Mouse (Mus musculus) forebrain, embryonic 14.5 days (tissue): ENCODE data around the gene Lgals4. TPM values are rescaled to one million over a fixed set of nuclear protein-coding genes. Genes with fewer than 3 reads are reported as not detected.
A peak's percentile ranks its signal among the peaks of the same experiment; 100 is the strongest.

ENCODE experiments used
- ATAC-seq: fragments of 200-750 bp; cut with Nextera tagmentation; 2 replicates; pipeline ENCODE4 v1.8.0; 2017; ENCODE audit warnings: mild to moderate bottlenecking, moderate library complexity
- DNase-seq: peaks from one replicate; pipeline ENCODE4 v3.0.0-alpha.2; 2015; ENCODE audit warnings: low spot score
- H3K27ac ChIP-seq: fragments of 300-500 bp; sonication (generic); 2 replicates; pipeline ENCODE4 v1.5.1; 2014; ENCODE audit warnings: low read depth, mild to moderate bottlenecking, control low read depth, low read length, moderate library complexity
- H3K27me3 ChIP-seq: fragments of 300-500 bp; sonication (generic); replicated peaks from 2 replicates; pipeline ENCODE4 v1.6.1; 2014; ENCODE audit warnings: low read length, control low read depth, mixed read lengths; ENCODE audit not compliant: control insufficient read depth, insufficient read depth
- H3K36me3 ChIP-seq: fragments of 300-500 bp; sonication (generic); 2 replicates; pipeline ENCODE4 v1.6.1; 2014; ENCODE audit warnings: low read length, control low read depth; ENCODE audit not compliant: control insufficient read depth, insufficient read depth
- H3K4me1 ChIP-seq: fragments of 300-500 bp; sonication (generic); 2 replicates; pipeline ENCODE4 v1.6.1; 2014; ENCODE audit warnings: antibody characterized with exemption, low read length, control low read depth; ENCODE audit not compliant: control insufficient read depth, insufficient read depth
- H3K4me2 ChIP-seq: fragments of 300-500 bp; sonication (generic); 2 replicates; pipeline ENCODE4 v1.6.1; 2014; ENCODE audit warnings: mild to moderate bottlenecking, control low read depth, low read length
- H3K4me3 ChIP-seq: fragments of 300-500 bp; sonication (generic); 2 replicates; pipeline ENCODE4 v1.5.1; 2014; ENCODE audit warnings: low read depth, low read length, control low read depth
- H3K9ac ChIP-seq: fragments of 300-500 bp; sonication (generic); 2 replicates; pipeline ENCODE4 v1.6.1; 2014; ENCODE audit warnings: mild to moderate bottlenecking, low read length, control low read depth, moderate library complexity
- H3K9me3 ChIP-seq: fragments of 300-500 bp; sonication (generic); replicated peaks from 2 replicates; pipeline ENCODE4 v1.6.1; 2016; ENCODE audit warnings: low read length, control low read depth, mixed read lengths; ENCODE audit not compliant: control insufficient read depth
- WGBS: fragments of 180-500 bp; shearing (Covaris S2); extraction: QIAGEN DNeasy Blood & Tissue Kit; methylation state at CpG from one replicate; pipeline ENCODE4 v1.1.7; 2014; 5-methylcytosine and 5-hydroxymethylcytosine counted together
- polyA plus RNA-seq: library from polyadenylated mRNA; unstranded; fragments of >200 nt; fragmentation: Nextera tagmentation; extraction: Ambion mirVana; gene quantifications from 2 replicates; pipeline ENCODE4 v1.2.1, GENCODE M21; 2014

Gene Lgals4
- polyA plus RNA-seq, 1 experiment from 2014 or later = 1.7 TPM

DNA sequence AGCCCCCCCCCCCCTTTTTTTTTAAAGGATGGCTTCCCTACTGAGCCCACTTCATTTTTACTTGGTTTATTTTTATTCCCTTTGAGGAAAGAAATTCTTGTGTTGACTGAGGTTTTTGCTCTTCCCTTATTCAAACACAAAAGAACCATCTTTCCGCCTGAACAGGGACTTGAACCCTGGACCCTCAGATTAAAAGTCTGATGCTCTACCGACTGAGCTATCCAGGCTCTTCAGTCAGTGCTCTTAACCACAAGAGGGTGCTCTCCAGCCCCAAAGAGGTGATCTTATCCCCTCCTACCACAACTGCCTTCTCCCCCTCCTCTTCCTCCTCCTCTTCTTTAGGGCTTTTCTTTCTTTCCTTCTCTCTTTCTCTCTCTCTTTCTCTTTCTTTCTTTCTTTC, 39.8 kb upstream of the Lgals4 start:
- H3K9ac ChIP-seq = no peak overlapping the region
- no peaks in the 10 kb centered on the region for H3K27me3 ChIP-seq
- no peak overlapping the region for H3K4me2 ChIP-seq
- no peak overlapping the region for H3K4me3 ChIP-seq
- 0 out of 2 replicates have a peak, but pooled peaks cover 4% of the 10 kb centered on the region for H3K4me1 ChIP-seq
- H3K27ac ChIP-seq = no peak overlapping the region
- WGBS = 33% methylated on average over 2 of the region's 2 CpGs
- H3K9me3 ChIP-seq = no peaks in the 10 kb centered on the region
- ATAC-seq (no peak), DNase-seq (no peak)
- no peaks in the 10 kb centered on the region for H3K36me3 ChIP-seq

DNA sequence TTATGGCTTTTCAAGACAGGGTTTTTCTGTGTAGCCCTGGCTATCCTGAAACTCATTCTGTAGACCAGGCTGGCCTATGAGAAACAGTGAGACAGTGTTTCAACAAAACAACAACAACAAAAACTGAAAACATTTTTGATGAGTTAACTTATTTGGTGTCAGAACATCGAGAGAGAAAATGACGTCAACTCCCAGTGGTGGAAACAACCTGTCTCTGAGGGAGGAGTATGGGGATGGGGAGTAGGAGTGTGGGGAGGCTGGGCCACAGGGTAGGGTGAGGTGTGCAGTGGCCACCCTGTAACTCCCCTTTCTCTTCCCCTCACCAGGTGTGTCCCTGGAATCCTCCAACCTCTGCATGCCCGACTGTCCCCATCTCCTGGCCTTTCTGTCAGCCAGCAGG, 39.2 kb upstream of the Lgals4 start:
- no peak for DNase-seq
- ATAC-seq = no peak
- H3K4me3 ChIP-seq = no peak overlapping the region
- H3K36me3 ChIP-seq = no peaks in the 10 kb centered on the region
- H3K27me3 ChIP-seq = no peaks in the 10 kb centered on the region
- no peak overlapping the region for H3K9ac ChIP-seq
- H3K4me2 ChIP-seq = no peak overlapping the region
- H3K27ac ChIP-seq = no peak overlapping the region
- H3K4me1 ChIP-seq = 0 out of 2 replicates have a peak, but pooled peaks cover 4% of the 10 kb centered on the region
- no peaks in the 10 kb centered on the region for H3K9me3 ChIP-seq
- 78% methylated on average over 3 of the region's 3 CpGs for whole genome bisulfite sequencing

DNA sequence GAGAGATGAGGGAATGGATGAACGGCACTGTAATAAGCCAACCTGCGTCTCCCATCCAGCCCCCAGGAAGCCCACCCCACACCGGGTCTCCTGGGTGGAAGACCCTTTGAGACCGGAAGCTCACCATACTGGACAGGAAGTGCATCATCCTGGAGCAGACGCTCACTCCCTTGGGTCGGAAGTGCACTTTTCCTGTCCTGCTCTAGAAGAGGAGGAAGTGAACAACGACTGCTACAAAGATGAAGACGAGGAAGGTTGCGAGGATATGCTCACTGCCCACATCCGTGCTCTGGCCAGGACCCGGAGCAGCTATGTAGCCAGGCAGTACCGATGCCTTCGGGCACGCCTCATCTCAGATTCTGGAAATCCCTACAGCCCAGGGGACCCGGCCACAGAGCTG, 37.8 kb upstream of the Lgals4 start:
- Histone ChIP-seq H3K36me3 (no peaks in the 10 kb centered on the region), H3K4me2 (no peak overlapping the region), H3K9me3 (no peaks in the 10 kb centered on the region), H3K27ac (no peak overlapping the region), H3K27me3 (no peaks in the 10 kb centered on the region), H3K4me1 (0 out of 2 replicates have a peak, but pooled peaks cover 4% of the 10 kb centered on the region), H3K9ac (no peak overlapping the region), H3K4me3 (no peak overlapping the region)
- ATAC-seq (no peak), DNase-seq (no peak)
- 83% methylated on average over 15 of the region's 15 CpGs for WGBS

DNA sequence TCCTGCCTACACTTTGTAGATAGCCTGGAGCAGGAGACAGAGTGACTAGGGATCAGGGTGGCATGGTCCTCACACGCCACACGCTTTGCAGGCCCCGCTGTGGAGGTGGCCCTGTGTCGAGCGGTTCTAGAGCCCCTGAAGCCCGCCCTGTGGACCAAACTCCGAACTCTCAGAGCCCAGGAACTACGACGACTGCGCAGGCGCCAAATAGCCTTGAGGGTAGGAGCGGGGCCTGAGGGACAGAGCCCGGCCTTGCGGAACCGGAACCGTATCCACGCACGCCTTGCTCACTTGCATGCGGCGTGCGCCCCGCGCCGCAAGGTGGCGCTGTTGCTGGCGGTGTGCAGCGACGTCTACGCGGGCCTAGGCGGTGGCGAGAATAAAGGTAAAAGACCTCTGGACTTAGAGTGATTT, 37.1 kb upstream of the Lgals4 start:
- ATAC-seq = peak; percentile 85

DNA sequence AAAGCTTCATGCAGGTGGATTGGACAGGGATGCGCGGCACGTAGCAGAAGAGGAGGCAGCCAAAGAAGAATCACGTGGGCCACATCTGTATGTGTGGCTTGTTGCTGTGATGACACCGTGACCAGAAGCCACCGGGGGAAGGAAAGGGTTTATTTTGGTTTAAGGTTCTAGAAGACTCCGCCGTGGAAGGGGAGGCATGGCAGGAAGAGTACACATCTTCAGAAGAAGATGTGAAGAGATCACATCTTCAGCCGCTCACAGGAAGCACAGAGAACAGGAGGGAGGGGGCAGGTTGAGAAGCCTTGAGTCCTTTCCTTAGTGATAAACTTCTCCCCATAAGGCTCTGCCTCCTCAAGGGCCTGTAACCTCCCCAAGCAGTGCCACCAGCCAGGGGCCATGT, 33.7 kb upstream of the Lgals4 start:
- ATAC-seq (no peak), DNase-seq (no peak)
- Histone ChIP-seq H3K4me2 (no peak overlapping the region), H3K36me3 (no peaks in the 10 kb centered on the region), H3K27ac (no peak overlapping the region), H3K4me3 (no peak overlapping the region), H3K9ac (no peak overlapping the region), H3K27me3 (no peaks in the 10 kb centered on the region), H3K9me3 (no peaks in the 10 kb centered on the region), H3K4me1 (peaks cover 21% of the 10 kb centered on the region)
- WGBS = 93% methylated on average over 9 of the region's 9 CpGs

More for the DNA sequence above, 37.1 kb upstream of the Lgals4 start:
- peak overlapping the region; percentile 45 for H3K9ac ChIP-seq
- H3K27ac ChIP-seq = no peak overlapping the region
- no peaks in the 10 kb centered on the region for H3K9me3 ChIP-seq
- H3K36me3 ChIP-seq = no peaks in the 10 kb centered on the region
- 14% methylated on average over 32 of the region's 32 CpGs for WGBS
- no peak overlapping the region for H3K4me3 ChIP-seq
- peaks cover 5% of the 10 kb centered on the region for H3K4me1 ChIP-seq
- peak overlapping the region; percentile 44 for H3K4me2 ChIP-seq
- DNase-seq = peak; percentile 74
- H3K27me3 ChIP-seq = no peaks in the 10 kb centered on the region

DNA sequence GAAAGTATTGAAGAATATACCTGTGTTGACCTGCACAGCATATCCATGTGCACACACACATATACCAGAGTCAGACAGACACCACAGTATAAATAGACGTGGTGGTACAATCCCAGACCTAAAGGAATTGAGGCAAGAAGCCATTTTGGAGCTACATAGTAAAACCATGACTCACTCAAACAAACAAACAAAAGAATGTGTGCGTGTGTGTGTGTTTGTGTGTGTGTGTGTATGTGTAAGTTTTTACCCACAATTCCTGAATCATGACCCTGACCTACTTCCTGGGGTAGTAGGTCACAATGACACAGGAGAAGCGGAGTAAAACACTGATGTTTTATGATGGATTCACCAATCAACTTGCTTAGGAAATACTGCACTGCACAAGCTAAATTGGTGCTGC, 32.2 kb upstream of the Lgals4 start:
- whole genome bisulfite sequencing = 57% methylated on average over 3 of the region's 3 CpGs
- H3K4me3 ChIP-seq = no peak overlapping the region
- no peak overlapping the region; the same call in 1 of the 2 replicates for H3K27ac ChIP-seq
- H3K27me3 ChIP-seq = no peaks in the 10 kb centered on the region
- no peaks in the 10 kb centered on the region for H3K36me3 ChIP-seq
- H3K9me3 ChIP-seq = no peaks in the 10 kb centered on the region
- H3K9ac ChIP-seq = no peak overlapping the region
- H3K4me1 ChIP-seq = peaks cover 21% of the 10 kb centered on the region
- H3K4me2 ChIP-seq = no peak overlapping the region
- no peak for DNase-seq
- no peak for ATAC-seq

DNA sequence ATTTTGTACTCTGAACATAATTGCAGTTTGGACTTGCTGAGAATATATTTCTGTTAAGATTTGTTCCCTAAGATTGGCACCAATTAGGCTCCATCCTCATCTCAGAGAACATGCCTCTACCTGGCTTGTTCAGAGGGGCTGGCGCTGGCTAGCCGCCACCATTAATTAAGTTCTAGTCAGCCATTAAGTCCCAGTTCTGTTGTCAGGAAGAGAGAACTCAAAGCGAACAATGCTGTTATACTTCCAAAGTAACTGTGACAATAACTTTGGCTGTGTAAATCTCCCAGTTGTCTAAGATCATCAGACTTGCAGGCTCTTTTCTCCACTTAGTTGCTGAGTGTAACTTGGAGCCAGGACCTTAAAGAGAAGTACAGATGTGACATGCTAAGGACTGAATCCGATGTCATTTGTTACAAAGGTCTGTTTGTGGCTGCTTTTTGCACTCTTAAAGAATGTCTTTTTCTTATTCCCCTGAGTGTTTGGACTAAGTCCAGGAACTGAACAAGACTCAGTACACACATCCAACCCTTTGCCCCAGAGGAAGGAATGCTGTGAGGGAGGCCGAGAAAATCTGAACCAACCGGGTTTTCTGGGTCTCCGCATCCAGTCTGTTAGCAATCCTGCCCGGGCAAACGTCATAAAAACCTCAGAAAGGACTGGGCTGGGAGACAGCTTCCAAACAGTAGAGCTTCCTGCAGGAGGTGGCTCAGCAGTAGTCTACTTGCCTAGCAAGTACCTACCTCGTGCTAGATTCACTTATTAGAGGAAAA, 31.6 kb upstream of the Lgals4 start:
- 12% methylated on average over 10 of the region's 10 CpGs for WGBS
- Histone ChIP-seq H3K9me3 (no peaks in the 10 kb centered on the region), H3K36me3 (no peaks in the 10 kb centered on the region), H3K9ac (no peak overlapping the region; the same call in 1 of the 2 replicates), H3K27me3 (no peaks in the 10 kb centered on the region), H3K4me2 (no peak overlapping the region), H3K4me3 (no peak overlapping the region), H3K4me1 (peaks cover 16% of the 10 kb centered on the region), H3K27ac (peak overlapping the region; percentile 17; the same call in 1 of the 2 replicates)
- peak; percentile 70 for DNase-seq
- ATAC-seq = no peak; the same call in 1 of the 2 replicates

DNA sequence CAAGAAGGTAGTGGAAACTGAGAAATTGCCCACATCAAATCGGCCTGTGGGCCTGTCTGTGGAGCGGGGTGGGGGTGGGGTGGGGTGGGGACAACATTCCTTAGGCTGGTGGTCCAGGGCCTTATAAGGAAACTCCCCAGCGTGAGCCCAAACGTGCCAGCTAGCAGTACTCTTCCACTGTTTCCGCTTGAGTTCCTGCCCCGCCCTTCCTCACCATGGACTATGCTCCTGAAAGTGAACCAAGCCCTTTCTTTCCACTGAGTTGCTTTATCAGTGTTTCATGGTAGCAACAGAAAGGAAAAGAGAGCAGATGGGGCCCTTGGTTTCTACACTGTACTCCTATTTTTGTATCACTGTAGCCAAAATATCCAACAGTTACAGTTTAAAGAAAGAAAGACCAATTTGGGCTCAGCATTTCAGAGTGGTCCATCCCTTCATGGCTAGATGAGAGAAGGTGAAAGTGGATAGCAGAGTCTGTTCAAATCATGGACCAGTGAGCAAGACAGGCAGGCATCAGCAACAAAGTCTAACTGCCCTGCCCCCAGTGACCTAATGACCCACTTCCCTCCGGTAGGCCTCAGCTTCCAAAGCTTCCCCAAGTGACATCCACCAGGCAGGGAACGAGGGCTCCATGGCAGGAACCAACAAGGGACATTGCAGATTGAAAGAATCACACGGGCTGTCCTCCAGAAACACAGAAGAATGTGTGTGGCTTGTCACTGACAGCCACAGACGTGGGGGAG, 30.6 kb upstream of the Lgals4 start:
- Histone ChIP-seq H3K27ac (peak overlapping the region; percentile 30; the same call in 1 of the 2 replicates), H3K4me2 (no peak overlapping the region), H3K4me3 (no peak overlapping the region), H3K36me3 (no peaks in the 10 kb centered on the region), H3K9me3 (no peaks in the 10 kb centered on the region), H3K27me3 (no peaks in the 10 kb centered on the region), H3K9ac (peak overlapping the region; percentile 17; the same call in 1 of the 2 replicates), H3K4me1 (peaks cover 20% of the 10 kb centered on the region)
- WGBS = 11% methylated on average over 10 of the region's 10 CpGs
- no peak for ATAC-seq
- no peak for DNase-seq

DNA sequence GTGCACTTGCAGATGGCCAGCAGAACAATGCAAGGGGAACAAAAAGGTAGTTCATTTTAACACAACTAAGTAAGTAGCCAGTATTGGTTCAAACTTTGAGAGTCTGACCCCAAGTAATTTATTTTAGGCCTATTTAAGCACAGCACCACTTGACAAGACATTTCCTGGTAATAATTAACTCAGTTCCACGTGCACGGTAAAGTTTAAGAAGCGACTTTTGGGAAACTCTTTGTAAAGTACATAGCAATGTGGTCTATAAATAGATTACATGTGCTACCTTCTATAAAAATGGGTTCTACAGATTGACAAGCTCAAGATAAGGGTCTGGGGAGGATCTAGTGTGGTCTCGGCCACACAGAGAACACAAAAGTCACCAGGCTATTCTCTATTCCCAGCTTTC, 29.9 kb upstream of the Lgals4 start:
- no peak overlapping the region for H3K9ac ChIP-seq
- no peaks in the 10 kb centered on the region for H3K9me3 ChIP-seq
- DNase-seq (no peak), ATAC-seq (no peak)
- no peaks in the 10 kb centered on the region for H3K36me3 ChIP-seq
- 90% methylated on average over 4 of the region's 4 CpGs for WGBS
- H3K4me2 ChIP-seq = no peak overlapping the region
- no peak overlapping the region for H3K27ac ChIP-seq
- H3K4me3 ChIP-seq = no peak overlapping the region
- peaks cover 23% of the 10 kb centered on the region for H3K4me1 ChIP-seq
- no peaks in the 10 kb centered on the region for H3K27me3 ChIP-seq
